Mouse (Mus musculus): ENCODE measurements around the gene Fam83e. TPM values are rescaled to one million over a fixed set of nuclear protein-coding genes. Genes with fewer than 3 reads are reported as not detected.

Gene Fam83e
- total RNA-seq, 2 experiments from 2014 or later = 0.20 to 0.34 TPM

DNA sequence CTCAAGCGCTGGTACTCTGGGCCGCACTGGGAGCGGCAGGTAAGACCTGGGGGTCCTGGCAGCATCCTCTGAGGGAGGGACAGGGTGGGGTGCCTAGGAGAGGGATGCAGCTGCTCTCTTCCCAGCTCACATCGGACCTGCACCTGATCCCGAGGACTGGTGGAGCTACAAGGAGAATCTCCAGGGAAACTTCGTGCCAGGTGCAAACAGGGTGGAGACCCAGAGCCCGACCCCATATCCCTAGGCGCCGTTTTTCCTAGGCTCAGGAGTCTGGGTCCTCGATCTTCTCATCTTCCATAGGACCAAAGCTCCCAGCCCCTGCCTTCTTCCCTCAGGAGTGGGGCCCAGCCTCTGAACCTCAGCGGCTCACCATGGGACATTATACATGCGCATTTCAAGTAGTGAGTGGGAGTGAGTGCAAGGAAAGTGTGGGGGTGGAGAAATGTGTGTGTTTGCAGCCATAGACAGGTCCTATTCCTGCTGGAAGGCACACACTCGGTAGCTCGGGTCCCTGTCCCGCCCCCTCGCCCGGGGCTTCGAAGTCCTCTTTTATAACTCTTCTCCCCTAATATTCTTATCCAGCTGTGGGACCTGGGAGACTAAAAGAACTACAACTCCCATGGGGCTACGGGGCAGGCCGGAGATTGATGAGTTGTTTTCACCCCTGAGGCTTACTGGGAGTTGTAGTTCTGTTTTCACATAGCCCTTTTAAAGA is 20.6 kb upstream of the Fam83e start:
- intact Hi-C loops (cut with DNase I) = no loop called here
- peak; percentile 69 for DNase-seq (ENCODE audit: low spot score)

DNA sequence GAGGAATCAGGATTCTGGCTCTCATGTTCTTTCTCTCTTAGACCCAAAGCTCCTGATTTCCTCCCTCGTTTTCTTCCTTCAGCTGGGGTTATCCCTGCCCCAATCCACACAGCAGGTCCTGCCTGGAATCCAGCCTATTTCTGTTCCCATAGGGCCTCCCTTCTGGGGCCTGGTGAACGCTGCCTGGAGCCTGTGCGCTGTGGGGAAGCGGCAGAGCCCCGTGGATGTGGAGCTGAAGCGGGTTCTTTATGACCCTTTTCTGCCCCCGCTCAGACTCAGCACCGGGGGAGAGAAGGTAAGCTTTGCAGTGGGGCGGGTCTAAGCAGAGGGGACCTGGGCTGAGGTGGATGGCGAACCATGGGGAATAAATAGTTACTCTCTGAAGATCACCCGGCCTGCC is 19.9 kb upstream of the Fam83e start:
- DNase-seq (ENCODE audit: low spot score) = no peak
- intact Hi-C loops (cut with DNase I) = no loop called here

DNA sequence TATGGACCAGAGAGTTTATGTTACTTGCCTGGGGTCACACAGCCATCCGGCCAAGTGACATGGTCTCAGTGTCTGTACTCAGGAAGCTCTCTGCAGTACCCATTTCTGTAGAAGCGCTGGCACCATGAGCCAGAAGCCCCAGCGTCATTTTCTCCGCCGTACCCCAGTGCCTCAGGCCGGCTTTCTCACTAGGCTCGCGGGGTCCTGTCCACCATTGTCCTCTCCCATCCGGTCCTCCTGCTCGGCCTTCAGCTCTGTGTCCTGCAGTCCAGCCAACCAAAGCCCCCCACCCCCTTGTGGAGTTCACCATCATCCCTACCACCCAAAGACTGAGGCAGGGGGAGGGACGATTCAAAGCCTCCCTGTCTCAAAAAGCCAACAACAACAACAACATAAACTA is 19.4 kb upstream of the Fam83e start:
- intact Hi-C loops (cut with DNase I) = no loop called here
- DNase-seq (ENCODE audit: low spot score) = no peak

DNA sequence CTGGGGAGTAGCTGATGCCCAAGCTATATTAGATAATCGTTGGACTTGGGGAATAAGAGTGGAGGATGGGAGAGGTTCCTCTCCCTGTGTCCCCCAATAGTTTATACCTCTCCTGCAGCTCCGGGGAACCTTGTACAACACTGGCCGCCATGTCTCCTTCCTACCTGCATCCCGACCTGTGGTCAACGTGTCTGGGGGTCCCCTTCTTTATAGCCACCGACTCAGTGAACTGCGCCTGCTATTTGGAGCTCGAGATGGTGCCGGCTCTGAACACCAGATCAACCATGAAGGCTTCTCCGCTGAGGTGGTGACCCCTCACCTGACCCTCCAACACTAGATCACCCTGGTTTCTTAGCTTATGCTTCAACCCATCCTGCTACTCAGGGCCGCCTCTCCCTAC is 18.7 kb upstream of the Fam83e start:
- intact Hi-C loops (cut with DNase I) = no loop called here

GRCm38 (mm10) chr7:45702809-45703520 is 18.0 kb upstream of the Fam83e start:
- DNase-seq (ENCODE audit: low spot score) = no peak
- intact Hi-C loops (cut with DNase I) = no loop called here

More for the DNA sequence above, 18.7 kb upstream of the Fam83e start:
- no peak for DNase-seq (ENCODE audit: low spot score)

DNA sequence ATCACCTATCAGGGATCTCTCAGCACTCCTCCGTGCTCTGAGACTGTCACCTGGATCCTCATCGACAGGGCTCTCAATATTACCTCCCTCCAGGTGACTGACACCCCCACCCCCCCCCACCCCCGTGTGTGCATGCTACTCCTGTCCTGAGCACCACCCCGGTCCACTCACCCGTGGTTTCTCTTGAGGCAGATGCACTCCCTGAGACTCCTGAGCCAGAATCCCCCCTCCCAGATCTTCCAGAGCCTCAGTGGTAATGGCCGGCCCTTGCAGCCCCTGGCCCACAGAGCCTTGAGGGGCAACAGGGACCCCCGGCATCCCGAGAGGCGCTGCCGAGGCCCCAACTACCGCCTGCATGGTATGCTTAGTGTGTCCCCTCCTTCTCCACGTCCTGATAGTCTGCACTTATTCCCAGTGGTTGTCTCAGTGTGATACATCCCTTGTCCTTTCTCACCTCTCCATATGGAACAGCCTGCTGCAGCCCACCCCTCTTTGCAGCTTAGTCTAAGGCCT is 17.4 kb upstream of the Fam83e start:
- DNase-seq (ENCODE audit: low spot score) = no peak
- intact Hi-C loops (cut with DNase I) = no loop called here

DNA sequence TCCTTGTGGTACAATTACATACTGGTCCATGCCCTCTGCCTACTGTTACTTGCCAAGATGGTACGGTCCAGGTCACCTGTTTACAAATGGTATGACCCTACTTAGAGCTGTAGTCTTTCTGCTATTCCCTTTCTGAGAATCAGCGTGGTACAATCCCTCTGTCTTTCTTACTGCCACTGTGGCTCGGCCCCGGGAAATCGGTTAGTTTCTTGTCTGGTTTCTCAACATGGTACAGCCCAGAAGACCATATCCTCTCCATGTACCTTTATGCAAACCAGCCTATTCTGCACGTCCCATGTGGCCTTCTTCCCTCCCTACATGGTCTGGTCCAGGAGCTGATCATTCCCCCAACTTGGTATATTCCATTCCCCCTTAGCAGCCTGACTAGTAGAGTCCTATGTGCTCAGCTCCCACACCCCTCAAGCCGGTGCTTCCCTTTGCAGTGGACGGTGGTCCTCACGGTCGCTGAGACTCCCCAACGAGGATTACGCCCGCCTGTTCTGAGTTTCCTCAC is 16.9 kb upstream of the Fam83e start:
- peak; percentile 61 for DNase-seq (ENCODE audit: low spot score)
- intact Hi-C loops (cut with DNase I) = no loop called here

DNA sequence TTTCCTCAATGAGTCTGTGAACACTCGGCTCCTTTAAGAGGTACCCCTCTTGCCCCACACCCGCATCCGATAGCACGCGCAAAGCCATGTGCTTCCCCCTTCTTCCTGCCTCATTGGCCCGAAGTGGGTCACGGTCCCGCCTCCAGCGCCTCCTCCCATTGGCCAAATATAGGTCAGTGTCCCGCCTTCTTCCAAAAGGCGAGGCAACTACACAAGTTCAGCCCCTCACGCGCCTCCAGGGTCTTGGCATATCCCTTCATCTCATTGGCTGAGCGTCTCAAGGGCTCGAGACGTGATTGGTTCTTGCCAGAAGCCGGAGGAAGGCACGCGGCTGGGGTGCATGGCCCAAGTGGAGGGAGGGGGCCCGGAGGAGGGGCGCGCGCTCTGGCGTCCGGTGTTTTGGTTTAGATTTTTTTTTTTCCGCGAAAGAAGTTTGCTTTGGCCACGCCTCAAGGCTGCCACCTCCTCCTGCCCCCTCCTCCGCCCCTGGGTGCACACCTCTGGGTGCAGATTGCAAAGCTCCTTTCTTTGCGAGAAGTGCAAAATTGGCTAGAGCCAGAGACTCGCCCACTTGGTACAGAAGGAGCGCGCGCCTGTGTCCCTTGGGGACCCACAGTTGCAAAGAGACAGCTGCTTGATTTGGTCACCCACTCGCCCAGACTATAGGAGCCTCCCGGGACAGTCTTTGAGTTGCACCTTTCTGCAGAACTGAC is 16.1 kb upstream of the Fam83e start, which contains the start of gene Dbp:
Gene Dbp (plus strand): TSS at position 359 of the 713 bp plus-strand sequence.
- peak; percentile 100 for DNase-seq (ENCODE audit: low spot score)
- intact Hi-C loops (cut with DNase I) = no loop called here

DNA sequence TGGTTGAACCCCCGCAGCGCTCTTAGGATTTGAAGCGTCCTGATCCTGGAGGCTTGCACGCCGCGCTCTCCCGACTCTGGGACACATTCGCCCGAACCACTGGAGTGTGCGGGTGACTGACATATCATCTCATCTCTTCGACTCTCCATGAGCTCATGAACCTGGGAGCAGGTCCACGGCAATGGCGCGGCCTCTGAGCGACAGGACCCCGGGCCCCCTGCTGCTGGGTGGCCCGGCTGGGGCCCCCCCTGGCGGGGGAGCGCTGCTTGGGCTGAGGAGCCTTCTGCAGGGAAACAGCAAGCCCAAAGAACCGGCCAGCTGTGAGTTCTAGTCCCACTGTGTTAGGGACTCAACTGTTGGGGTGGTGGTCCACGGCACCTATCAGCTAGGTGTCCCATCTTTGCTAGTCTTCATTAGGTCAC is 15.6 kb upstream of the Fam83e start:
- DNase-seq (ENCODE audit: low spot score) = no peak
- intact Hi-C loops (cut with DNase I) = no loop called here

DNA sequence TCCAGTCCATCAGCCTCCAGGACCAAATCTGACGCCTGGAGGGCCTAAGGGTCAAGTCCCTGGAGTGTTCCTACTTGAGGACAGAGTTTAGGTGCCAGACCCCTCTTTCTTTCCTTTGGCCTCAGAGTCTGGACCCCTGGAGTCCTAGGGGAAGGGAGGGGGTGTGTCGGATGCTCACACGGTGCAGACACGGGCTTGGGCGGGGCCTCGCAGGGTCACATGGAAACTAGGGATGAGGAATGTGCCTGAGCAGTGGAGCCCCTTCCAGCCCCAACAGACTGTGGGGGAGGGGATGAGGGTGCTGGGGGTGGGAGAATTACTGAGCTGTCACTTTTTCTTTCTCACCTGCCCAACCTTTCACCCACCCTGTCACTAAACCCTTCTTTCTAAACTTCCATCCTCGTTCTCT is 15.1 kb upstream of the Fam83e start:
- intact Hi-C loops (cut with DNase I) = no loop called here

DNA sequence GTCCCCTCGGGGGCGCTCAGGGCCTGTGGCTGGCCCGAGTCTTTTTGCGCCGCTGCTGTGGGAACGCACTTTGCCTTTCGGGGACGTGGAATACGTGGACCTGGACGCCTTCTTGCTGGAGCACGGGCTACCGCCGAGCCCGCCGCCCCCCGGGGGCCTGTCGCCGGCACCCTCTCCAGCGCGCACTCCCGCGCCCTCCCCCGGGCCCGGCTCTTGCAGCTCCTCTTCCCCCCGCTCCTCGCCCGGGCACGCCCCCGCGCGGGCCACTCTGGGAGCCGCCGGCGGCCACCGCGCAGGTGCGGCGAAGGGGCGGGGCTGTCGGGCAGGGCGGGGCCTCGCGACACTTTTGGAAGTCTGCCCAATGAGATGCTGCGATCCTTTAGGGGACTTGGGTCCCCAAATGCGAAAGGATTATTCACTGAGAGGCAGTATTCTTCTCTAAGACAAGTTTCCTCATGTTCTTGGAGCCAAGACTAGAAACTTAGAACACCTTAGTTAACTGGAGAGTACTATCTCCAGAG is 14.2 kb upstream of the Fam83e start:
- peak; percentile 87 for DNase-seq (ENCODE audit: low spot score)
- intact Hi-C loops (cut with DNase I) = no loop called here

More for the DNA sequence above, 15.1 kb upstream of the Fam83e start:
- peak; percentile 91 for DNase-seq (ENCODE audit: low spot score)

GRCm38 (mm10) chr7:45707375-45707967 is 13.5 kb upstream of the Fam83e start:
- DNase-seq (ENCODE audit: low spot score) = peak; percentile 98
- intact Hi-C loops (cut with DNase I) = no loop called here

DNA sequence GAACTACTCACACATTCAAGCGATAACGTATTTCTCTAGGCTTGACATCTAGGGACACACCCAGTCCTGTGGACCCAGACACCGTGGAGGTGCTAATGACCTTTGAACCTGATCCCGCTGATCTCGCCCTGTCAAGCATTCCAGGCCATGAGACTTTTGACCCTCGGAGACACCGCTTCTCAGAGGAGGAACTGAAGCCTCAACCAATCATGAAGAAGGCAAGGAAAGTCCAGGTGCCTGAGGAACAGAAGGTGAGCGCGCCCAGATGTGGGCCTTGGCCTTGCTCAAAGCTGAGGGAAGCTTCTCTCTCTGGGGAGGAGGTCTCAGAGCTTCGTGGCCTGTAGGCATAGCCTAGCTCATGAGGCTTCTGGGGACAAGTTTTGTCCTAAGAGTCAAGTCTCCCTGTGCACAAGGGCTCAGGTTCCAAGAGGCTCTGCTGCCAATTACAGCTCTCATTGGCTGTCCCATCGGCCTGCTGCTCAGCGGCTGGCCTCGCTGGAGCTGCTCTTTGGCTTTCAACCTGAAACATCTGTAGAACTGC is 12.7 kb upstream of the Fam83e start:
- no peak for DNase-seq (ENCODE audit: low spot score)
- intact Hi-C loops (cut with DNase I) = no loop called here

DNA sequence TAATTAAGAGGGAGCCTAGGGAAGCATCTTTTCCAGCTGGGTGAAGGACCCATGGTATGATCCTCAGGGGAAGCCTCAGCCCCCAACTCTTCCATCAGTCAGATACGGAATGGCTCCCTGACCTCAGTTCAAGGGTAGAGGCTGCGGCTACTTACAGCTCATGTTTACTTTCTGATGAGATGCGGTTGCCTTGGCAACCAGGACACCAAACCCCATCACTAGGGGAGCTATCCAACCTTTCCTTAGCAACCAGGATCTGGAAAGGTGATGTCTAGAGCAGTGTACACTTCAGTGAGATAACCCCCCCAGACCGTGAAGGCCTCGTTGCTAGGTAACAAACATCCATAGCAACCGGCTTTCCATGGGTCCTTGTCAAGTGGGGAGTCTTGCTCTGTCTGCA is 12.0 kb upstream of the Fam83e start:
- DNase-seq (ENCODE audit: low spot score) = no peak
- intact Hi-C loops (cut with DNase I) = no loop called here

- intact Hi-C loops (cut with DNase I) = loop anchor here (10.0 kb wide), 1 partner anchor 845 kb away; the partner anchor contains the start of gene Ptov1
Measured at GRCm38 (mm10) chr7:45709677-45710355, 11.2 kb upstream of the Fam83e start.

DNA sequence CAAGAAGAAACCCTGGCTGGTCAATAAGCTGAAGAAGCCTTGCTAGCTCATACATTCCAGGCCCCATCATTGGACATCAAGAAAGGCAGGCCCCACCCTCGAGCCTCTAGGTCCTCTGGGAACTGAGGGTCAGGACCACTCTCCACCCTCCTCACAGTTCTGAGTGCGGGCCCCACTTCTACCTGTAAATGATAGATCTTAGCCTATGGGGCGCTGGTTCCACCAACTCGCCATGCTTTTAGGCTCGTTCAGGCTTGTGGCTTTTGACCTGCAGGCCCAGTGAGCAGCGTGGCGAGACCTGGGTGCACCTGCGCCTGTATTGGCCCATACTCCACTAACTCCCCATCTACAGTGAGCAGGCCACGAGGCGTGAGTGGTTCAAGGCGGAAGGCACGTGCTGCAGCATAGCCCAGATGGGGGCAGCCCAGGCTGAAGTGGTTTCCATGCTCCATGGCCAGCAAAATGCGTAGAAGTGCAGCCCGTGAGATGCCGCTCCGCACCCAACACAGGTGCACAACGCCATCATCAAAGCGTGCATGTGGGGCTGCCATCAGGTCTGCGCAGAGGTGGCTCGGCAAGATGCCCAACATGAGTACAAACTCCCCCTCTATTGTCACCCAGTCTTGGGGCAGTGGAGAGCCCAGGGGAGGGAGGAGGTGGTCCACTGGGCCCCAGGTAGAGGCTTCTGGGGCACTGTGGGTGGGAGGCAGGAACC is 10.4 kb upstream of the Fam83e start:
- DNase-seq (ENCODE audit: low spot score) = no peak
- intact Hi-C loops (cut with DNase I) = loop anchor here (10.0 kb wide), 1 partner anchor 846 kb away; the partner anchor contains the start of gene Ptov1

More at GRCm38 (mm10) chr7:45709677-45710355, 11.2 kb upstream of the Fam83e start:
- no peak for DNase-seq (ENCODE audit: low spot score)

- intact Hi-C loops (cut with DNase I) = loop anchor here (10.0 kb wide), 1 partner anchor 847 kb away; the partner anchor contains the start of gene Ptov1
- no peak for DNase-seq (ENCODE audit: low spot score)
Measured at GRCm38 (mm10) chr7:45711316-45712021, 9.5 kb upstream of the Fam83e start.
